Mouse (Mus musculus) olfactory bulb, adult 2 months (tissue): ENCODE results near the gene Tmem266.

Experiments
- CTCF ChIP-seq: fragments of 200-500 bp; IDR thresholded peaks from 2 replicates; pipeline ENCODE4 v1.5.1; 2012; ENCODE audit warnings: low read depth, mild to moderate bottlenecking, low read length, moderate library complexity; ENCODE audit not compliant: insufficient read depth
- POLR2A ChIP-seq: fragments of 200-500 bp; IDR thresholded peaks from 2 replicates; pipeline ENCODE4 v1.6.1; 2012; ENCODE audit warnings: mild to moderate bottlenecking, low read depth, low read length, moderate library complexity; ENCODE audit not compliant: insufficient read depth

DNA sequence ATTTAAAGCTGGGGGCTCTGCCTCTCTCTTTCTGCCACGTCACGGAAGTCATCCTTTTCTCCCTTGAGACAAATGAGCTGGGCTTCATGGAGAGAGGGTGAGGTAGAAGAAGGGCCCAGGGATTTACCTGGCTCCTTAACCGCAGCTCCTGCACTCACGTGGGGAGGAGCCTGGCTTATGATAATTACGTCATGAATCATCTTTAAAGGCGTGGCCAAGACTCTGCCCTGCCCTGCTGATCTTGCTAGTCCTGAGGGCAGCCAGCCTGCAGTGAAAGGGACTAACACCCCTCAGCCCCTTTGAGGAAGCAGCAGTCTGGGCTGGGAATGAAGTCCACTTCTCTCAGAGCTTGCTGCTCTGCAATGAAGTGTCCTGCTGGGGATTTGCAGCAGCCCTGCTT, 84.4 kb downstream of the Tmem266 start:
- no peak for TF ChIP-seq CTCF
- TF ChIP-seq POLR2A: no peak
